Mouse (Mus musculus): ENCODE data around the gene Tacc3. TPM values are rescaled to one million over a fixed set of nuclear protein-coding genes. Genes with fewer than 3 reads are reported as not detected.
A peak's percentile ranks its signal among the peaks of the same experiment; 100 is the strongest.

The Tacc3 gene
- polyA plus RNA-seq (2012; rRNA removed): 33.1 and 48.6 TPM in 2 replicates

- DNase-seq (ENCODE audit: low read depth): peak; percentile 100
Observed at GRCm38 (mm10) chr5:33657787-33658663, at the start of gene Tacc3, which contains the start of gene Tmem129. Gene Tacc3, plus strand, starts transcription at chr5:33658128. Gene Tmem129, minus strand, starts transcription at chr5:33658416.

GRCm38 (mm10) chr5:33609226-33609625 is 48.7 kb upstream of the Tacc3 start:
- no peak for TF ChIP-seq POLR2A (IDR thresholded peaks at IDR 0.05; ENCODE audit: borderline replicate concordance, extremely low read depth, insufficient read depth, insufficient read length, poor library complexity, severe bottlenecking)
- no peak for TF ChIP-seq CTCF (IDR thresholded peaks at IDR 0.05; ENCODE audit: borderline replicate concordance, extremely low read depth, insufficient read depth, insufficient read length)
- DNase-seq (ENCODE audit: low read depth): no peak

More at GRCm38 (mm10) chr5:33657787-33658663, at the start of gene Tacc3, which contains the start of gene Tmem129:
- TF ChIP-seq CTCF (IDR thresholded peaks at IDR 0.05; ENCODE audit: borderline replicate concordance, extremely low read depth, insufficient read depth, insufficient read length) (no peak), POLR2A (IDR thresholded peaks at IDR 0.05; ENCODE audit: borderline replicate concordance, extremely low read depth, insufficient read depth, insufficient read length, poor library complexity, severe bottlenecking) (peak; percentile 58; the same call in 1 of the 2 replicates)

- TF ChIP-seq POLR2A (IDR thresholded peaks at IDR 0.05; ENCODE audit: borderline replicate concordance, extremely low read depth, insufficient read depth, insufficient read length, poor library complexity, severe bottlenecking) (no peak), CTCF (IDR thresholded peaks at IDR 0.05; ENCODE audit: borderline replicate concordance, extremely low read depth, insufficient read depth, insufficient read length) (no peak)
- DNase-seq (ENCODE audit: low read depth): no peak
Observed at GRCm38 (mm10) chr5:33611795-33612194, 46.1 kb upstream of the Tacc3 start.

- no peak for DNase-seq (ENCODE audit: low read depth)
- TF ChIP-seq POLR2A (IDR thresholded peaks at IDR 0.05; ENCODE audit: borderline replicate concordance, extremely low read depth, insufficient read depth, insufficient read length, poor library complexity, severe bottlenecking) (no peak), CTCF (IDR thresholded peaks at IDR 0.05; ENCODE audit: borderline replicate concordance, extremely low read depth, insufficient read depth, insufficient read length) (no peak)
Observed at GRCm38 (mm10) chr5:33614391-33614790, 43.5 kb upstream of the Tacc3 start.

GRCm38 (mm10) chr5:33622671-33623070 is 35.3 kb upstream of the Tacc3 start:
- no peak for TF ChIP-seq POLR2A (IDR thresholded peaks at IDR 0.05; ENCODE audit: borderline replicate concordance, extremely low read depth, insufficient read depth, insufficient read length, poor library complexity, severe bottlenecking)
- TF ChIP-seq CTCF (IDR thresholded peaks at IDR 0.05; ENCODE audit: borderline replicate concordance, extremely low read depth, insufficient read depth, insufficient read length): no peak
- no peak for DNase-seq (ENCODE audit: low read depth)

GRCm38 (mm10) chr5:33623766-33624165 is 34.2 kb upstream of the Tacc3 start:
- DNase-seq (ENCODE audit: low read depth): no peak

GRCm38 (mm10) chr5:33627968-33628367 is 30.0 kb upstream of the Tacc3 start:
- DNase-seq (ENCODE audit: low read depth): peak; percentile 17
- TF ChIP-seq CTCF (IDR thresholded peaks at IDR 0.05; ENCODE audit: borderline replicate concordance, extremely low read depth, insufficient read depth, insufficient read length) (no peak), POLR2A (IDR thresholded peaks at IDR 0.05; ENCODE audit: borderline replicate concordance, extremely low read depth, insufficient read depth, insufficient read length, poor library complexity, severe bottlenecking) (no peak)

More at GRCm38 (mm10) chr5:33623766-33624165, 34.2 kb upstream of the Tacc3 start:
- no peak for TF ChIP-seq CTCF (IDR thresholded peaks at IDR 0.05; ENCODE audit: borderline replicate concordance, extremely low read depth, insufficient read depth, insufficient read length)
- TF ChIP-seq POLR2A (IDR thresholded peaks at IDR 0.05; ENCODE audit: borderline replicate concordance, extremely low read depth, insufficient read depth, insufficient read length, poor library complexity, severe bottlenecking): no peak

- DNase-seq (ENCODE audit: low read depth): peak; percentile 67
Observed at GRCm38 (mm10) chr5:33628820-33629300, 29.1 kb upstream of the Tacc3 start.

GRCm38 (mm10) chr5:33629301-33629987 is 28.5 kb upstream of the Tacc3 start, which contains the start of the genes Fam53a and Gm9903:
Gene Fam53a, minus strand, starts transcription at chr5:33629635.
Gene Gm9903, plus strand, starts transcription at chr5:33629925.
- peak; percentile 99 for DNase-seq (ENCODE audit: low read depth)
- TF ChIP-seq POLR2A (IDR thresholded peaks at IDR 0.05; ENCODE audit: borderline replicate concordance, extremely low read depth, insufficient read depth, insufficient read length, poor library complexity, severe bottlenecking) (peak; percentile 100), CTCF (IDR thresholded peaks at IDR 0.05; ENCODE audit: borderline replicate concordance, extremely low read depth, insufficient read depth, insufficient read length) (peak; percentile 22; the same call in 1 of the 2 replicates)

More at GRCm38 (mm10) chr5:33628820-33629300, 29.1 kb upstream of the Tacc3 start:
- TF ChIP-seq POLR2A (IDR thresholded peaks at IDR 0.05; ENCODE audit: borderline replicate concordance, extremely low read depth, insufficient read depth, insufficient read length, poor library complexity, severe bottlenecking) (no peak), CTCF (IDR thresholded peaks at IDR 0.05; ENCODE audit: borderline replicate concordance, extremely low read depth, insufficient read depth, insufficient read length) (no peak)

- DNase-seq (ENCODE audit: low read depth): no peak
- TF ChIP-seq POLR2A (IDR thresholded peaks at IDR 0.05; ENCODE audit: borderline replicate concordance, extremely low read depth, insufficient read depth, insufficient read length, poor library complexity, severe bottlenecking) (no peak), CTCF (IDR thresholded peaks at IDR 0.05; ENCODE audit: borderline replicate concordance, extremely low read depth, insufficient read depth, insufficient read length) (no peak)
Observed at GRCm38 (mm10) chr5:33630061-33630460, 27.9 kb upstream of the Tacc3 start.

GRCm38 (mm10) chr5:33630615-33631014 is 27.3 kb upstream of the Tacc3 start:
- TF ChIP-seq POLR2A (IDR thresholded peaks at IDR 0.05; ENCODE audit: borderline replicate concordance, extremely low read depth, insufficient read depth, insufficient read length, poor library complexity, severe bottlenecking): no peak
- TF ChIP-seq CTCF (IDR thresholded peaks at IDR 0.05; ENCODE audit: borderline replicate concordance, extremely low read depth, insufficient read depth, insufficient read length): no peak

More at GRCm38 (mm10) chr5:33630615-33631014, 27.3 kb upstream of the Tacc3 start:
- no peak for DNase-seq (ENCODE audit: low read depth)

All from brain, embryonic 14.5 days (tissue).